Mouse (Mus musculus): Measurements from ENCODE around the gene Ptpru. TPM values are rescaled to one million over a fixed set of nuclear protein-coding genes. Genes with fewer than 3 reads are reported as not detected.

Gene Ptpru
- polyA plus RNA-seq, 1 experiment from 2014 or later = 31.1 TPM

DNA sequence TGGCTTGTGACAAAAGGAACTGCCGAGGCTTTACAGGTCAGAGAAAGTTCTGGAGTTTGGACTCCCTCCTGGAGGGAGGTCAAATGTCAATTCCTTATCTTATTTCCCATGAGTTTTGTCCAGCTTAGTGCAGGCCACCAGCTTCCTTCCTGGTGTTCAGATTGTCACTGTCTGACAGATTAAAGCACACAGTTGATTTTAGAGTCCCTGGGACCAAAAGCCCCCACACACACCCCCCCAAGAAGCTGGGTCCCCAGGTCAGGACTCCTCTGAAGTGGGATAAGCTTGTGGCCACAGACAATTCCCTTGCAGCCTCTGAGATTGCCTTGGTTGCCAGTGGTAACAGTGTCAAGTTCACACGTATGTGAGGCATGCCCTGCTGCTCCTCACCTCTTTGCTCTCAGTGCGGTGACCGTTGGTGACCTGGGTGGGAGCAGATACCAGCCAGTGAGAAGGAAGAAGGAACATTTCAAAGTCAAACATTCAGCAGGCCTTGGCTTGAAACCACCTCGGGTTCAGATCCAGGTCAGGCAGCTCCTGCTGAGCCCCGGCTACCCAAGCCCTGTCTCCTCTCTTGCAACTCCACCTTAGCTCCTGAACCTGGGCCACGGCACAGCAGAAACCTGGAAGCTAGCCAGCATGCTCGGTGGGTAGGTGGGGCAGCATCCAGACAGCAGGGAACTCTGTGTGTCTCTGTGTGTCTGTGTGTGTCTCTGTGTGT lies 115.8 kb downstream of the Ptpru start:
- H3K9ac ChIP-seq = no peak overlapping the region
- H3K4me3 ChIP-seq = no peak overlapping the region
- H3K27me3 ChIP-seq = peaks cover 3% of the 10 kb centered on the region; the same call in 1 of the 2 replicates
- no peak overlapping the region for H3K4me2 ChIP-seq
- H3K27ac ChIP-seq = no peak overlapping the region
- no peaks in the 10 kb centered on the region for H3K9me3 ChIP-seq (replicated peaks)
- no peaks in the 10 kb centered on the region for H3K36me3 ChIP-seq (ENCODE audit: poor library complexity, severe bottlenecking)
- no peak for ATAC-seq
- H3K4me1 ChIP-seq = 0 out of 2 replicates have a peak, but pooled peaks cover 4% of the 10 kb centered on the region
- 69% methylated on average over 8 of the region's 8 CpGs for WGBS

- Histone ChIP-seq H3K4me1 (0 out of 2 replicates have a peak, but pooled peaks cover 4% of the 10 kb centered on the region), H3K4me3 (no peak overlapping the region), H3K27me3 (no peaks in the 10 kb centered on the region), H3K36me3 (ENCODE audit: poor library complexity, severe bottlenecking) (no peaks in the 10 kb centered on the region), H3K9ac (no peak overlapping the region), H3K27ac (no peak overlapping the region), H3K9me3 (replicated peaks) (no peaks in the 10 kb centered on the region), H3K4me2 (no peak overlapping the region)
- ATAC-seq = no peak
- 73% methylated on average over 5 of the region's 5 CpGs for WGBS
Measured at GRCm38 (mm10) chr4:131719151-131719550, 118.9 kb downstream of the Ptpru start.

Other genes starting within 250 kb of the Ptpru start
- 39.0 and 41.3 TPM in 2 replicates for gene Mecr, start 5.2 kb upstream of the Ptpru start, polyA plus RNA-seq (2015; fragmentation: Nextera tagmentation; extraction: Ambion mirVana)
- gene Srsf4, start 35.3 kb upstream of the Ptpru start, polyA plus RNA-seq (2015; fragmentation: Nextera tagmentation; extraction: Ambion mirVana) = 166 and 168 TPM in 2 replicates
- gene Tmem200b, start 83.5 kb upstream of the Ptpru start, polyA plus RNA-seq (2015; fragmentation: Nextera tagmentation; extraction: Ambion mirVana) = not detected in 2 replicates
- not detected in 2 replicates for gene Gm10300, start 236.4 kb upstream of the Ptpru start, polyA plus RNA-seq (2015; fragmentation: Nextera tagmentation; extraction: Ambion mirVana)
- 75.0 and 84.1 TPM in 2 replicates for gene Epb41, start 237.0 kb upstream of the Ptpru start, polyA plus RNA-seq (2015; fragmentation: Nextera tagmentation; extraction: Ambion mirVana)